18 mouse cellular contexts compared by ENCODE assay signal in the genomic region with DNA sequence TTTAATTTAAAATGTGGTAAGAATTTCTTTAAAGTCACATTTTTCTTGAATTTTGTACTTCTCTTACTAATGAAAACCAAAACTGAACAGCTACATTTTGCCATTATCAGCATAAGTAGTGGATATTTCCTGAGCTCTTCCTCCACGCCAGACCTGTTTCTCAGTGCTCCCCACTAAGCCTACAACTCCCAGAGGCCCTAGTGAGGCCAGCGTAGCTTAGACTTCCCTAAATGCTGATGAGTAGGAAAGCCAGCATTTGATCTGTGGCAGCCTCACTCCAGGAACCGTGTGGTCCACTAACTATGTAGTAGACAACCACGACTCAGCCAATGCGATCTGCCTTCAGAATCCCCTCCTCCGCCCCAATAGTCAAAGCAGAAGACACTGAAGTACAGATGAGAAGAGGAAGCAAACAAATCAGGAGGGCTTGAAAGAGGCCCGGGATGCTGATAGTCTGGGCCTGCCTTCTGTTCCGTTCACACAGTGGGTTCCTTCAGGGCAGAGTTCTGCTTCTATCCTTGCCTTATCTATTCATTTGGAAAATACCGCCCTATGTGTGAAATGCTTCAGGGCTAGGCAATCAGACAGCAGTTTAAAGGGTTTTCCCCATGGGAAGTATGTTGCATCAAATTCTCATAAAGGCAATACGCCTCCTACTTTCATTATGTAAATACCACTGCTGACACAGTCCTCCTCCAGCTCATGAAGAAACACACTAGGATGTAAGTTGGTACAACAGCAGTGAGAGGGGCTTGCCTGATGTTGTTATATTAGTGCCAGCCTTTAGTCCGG.
DNase-seq lines count a peak whose midpoint lies in the region; ATAC-seq lines count a peak whose summit lies in the region.
"Had no signal": no experiment of that assay in that cellular context is flagged by ENCODE, and none has a peak within 500 bp of the region (broad histone marks: within the 10 kb centered on the region; RNA-seq: fewer than 3 reads in every experiment).

No protein-coding gene starts in this region.

- H3K4me2 ChIP-seq in hindbrain, embryonic 12.5 days (replicated peaks): no peak overlapping the region
- H3K4me2 ChIP-seq: heart, embryonic 13.5 days; kidney, embryonic 15.5 days; lung, embryonic 14.5 days had no signal

- no peak for ATAC-seq in hindbrain, embryonic 12.5 days (ENCODE audit: low FRiP score)
- peak; percentile 86 for ATAC-seq in inflammation-experienced regulatory T-cells, adult 6 months
- ATAC-seq in megakaryocyte progenitor cell, adult 5-6 weeks (replicated peaks; ENCODE audit: poor library complexity): no peak
- ATAC-seq: Patski had no signal

- H3K9me3 ChIP-seq in hindbrain, embryonic 12.5 days (replicated peaks): no peaks in the 10 kb centered on the region
- no peaks in the 10 kb centered on the region for H3K9me3 ChIP-seq in hindbrain, embryonic 10.5 days
- H3K9me3 ChIP-seq: heart, embryonic 13.5 days; kidney, embryonic 15.5 days; megakaryocyte, embryonic 14.5 days had no signal

- peaks cover 8% of the 10 kb centered on the region; the same call in 1 of the 2 replicates for H3K4me1 ChIP-seq in hindbrain, embryonic 12.5 days
- 0 out of 2 replicates have a peak, but pooled peaks cover 4% of the 10 kb centered on the region for H3K4me1 ChIP-seq in hindbrain, embryonic 10.5 days (replicated peaks)
- H3K4me1 ChIP-seq: kidney, embryonic 15.5 days had no signal

- H3K4me3 ChIP-seq in hindbrain, embryonic 12.5 days: no peak overlapping the region
- no peak overlapping the region for H3K4me3 ChIP-seq in hindbrain, embryonic 10.5 days
- H3K4me3 ChIP-seq: heart, embryonic 13.5 days; kidney, embryonic 15.5 days; megakaryocyte, embryonic 14.5 days had no signal

- peak overlapping the region; percentile 17 for H3K27ac ChIP-seq in hindbrain, embryonic 12.5 days
- H3K27ac ChIP-seq in hindbrain, embryonic 10.5 days: no peak overlapping the region
- H3K27ac ChIP-seq: heart, embryonic 13.5 days; kidney, embryonic 15.5 days had no signal

- no peak for DNase-seq in hindbrain, embryonic 10.5 days (ENCODE audit: low spot score)
- DNase-seq in retina, postnatal 1 day: peak; percentile 52
- DNase-seq in retina, embryonic 14.5 days (ENCODE audit: low spot score): no peak
- peak; percentile 42 for DNase-seq in brain, adult 2 months (ENCODE audit: low read depth, low spot score)
- DNase-seq in cerebellum, postnatal 10 days: no peak
- DNase-seq: cerebellum, postnatal 36 days; gastrocnemius, postnatal 25 days; liver; lung, embryonic 14.5 days; right cerebral cortex, postnatal 25 days; thymus, adult 2 months had no signal

- no peaks in the 10 kb centered on the region for H3K27me3 ChIP-seq in hindbrain, embryonic 12.5 days
- H3K27me3 ChIP-seq in hindbrain, embryonic 10.5 days (ENCODE audit: insufficient read depth, poor library complexity, severe bottlenecking): no peaks in the 10 kb centered on the region
- H3K27me3 ChIP-seq: heart, embryonic 13.5 days; kidney, embryonic 15.5 days; megakaryocyte, embryonic 14.5 days; Patski had no signal

- H3K36me3 ChIP-seq in hindbrain, embryonic 12.5 days: no peaks in the 10 kb centered on the region
- H3K36me3 ChIP-seq in hindbrain, embryonic 10.5 days: no peaks in the 10 kb centered on the region
- H3K36me3 ChIP-seq: heart, embryonic 13.5 days; kidney, embryonic 15.5 days had no signal

- no peak overlapping the region for H3K9ac ChIP-seq in hindbrain, embryonic 12.5 days
- H3K9ac ChIP-seq: heart, embryonic 13.5 days; kidney, embryonic 15.5 days; lung, embryonic 14.5 days had no signal

- WGBS in hindbrain, embryonic 12.5 days: 75% methylated on average over 11 of the region's 11 CpGs
- 81% methylated on average over 11 of the region's 11 CpGs for WGBS in hindbrain, embryonic 10.5 days

Comparison
In these comparisons a context has a peak if more than half of its experiments do, and no peak if none do; other contexts are left out.
1. DNase-seq: peak in retina, postnatal 1 day (single experiment) and brain, adult 2 months (single experiment); none in hindbrain, embryonic 10.5 days (single experiment), retina, embryonic 14.5 days (single experiment) and cerebellum, postnatal 10 days (0 of 2).